Mouse (Mus musculus) hindbrain, embryonic 12.5 days (tissue): ENCODE measurements at regions not wholly inside any gene's neighbourhood (a gene's known extent, or its start where the extent isn't known, plus 50 kb on each side); places are given as distances from the start of the nearest gene placed in this dataset.

Source experiments
- ATAC-seq: fragments of 200-750 bp; cut with Nextera tagmentation; 2 replicates; pipeline ENCODE4 v1.8.0; 2017; ENCODE audit warnings: moderate TSS enrichment; ENCODE audit not compliant: low FRiP score
- H3K27ac ChIP-seq: fragments of 300-500 bp; sonication (generic); 2 replicates; pipeline ENCODE4 v1.5.1; 2016; ENCODE audit warnings: mild to moderate bottlenecking
- H3K27me3 ChIP-seq: fragments of 300-500 bp; sonication (generic); 2 replicates; pipeline ENCODE4 v1.6.1; 2016; ENCODE audit warnings: mild to moderate bottlenecking
- H3K36me3 ChIP-seq: fragments of 300-500 bp; sonication (generic); 2 replicates; pipeline ENCODE4 v1.6.1; 2016; ENCODE audit warnings: mild to moderate bottlenecking
- H3K4me1 ChIP-seq: fragments of 300-500 bp; sonication (generic); 2 replicates; pipeline ENCODE4 v1.6.1; 2016
- H3K4me2 ChIP-seq: fragments of 300-500 bp; sonication (generic); replicated peaks from 2 replicates; pipeline ENCODE4 v1.6.1; 2016; ENCODE audit warnings: mild to moderate bottlenecking
- H3K4me3 ChIP-seq: fragments of 300-500 bp; sonication (generic); 2 replicates; pipeline ENCODE4 v1.5.1; 2016; ENCODE audit warnings: mild to moderate bottlenecking
- H3K9ac ChIP-seq: fragments of 300-500 bp; sonication (generic); 2 replicates; pipeline ENCODE4 v1.6.1; 2016; ENCODE audit warnings: mild to moderate bottlenecking, moderate library complexity
- H3K9me3 ChIP-seq: fragments of 300-500 bp; sonication (generic); replicated peaks from 2 replicates; pipeline ENCODE4 v1.6.1; 2016; ENCODE audit warnings: mild to moderate bottlenecking
- WGBS: fragments of 180-500 bp; shearing (Covaris S2); methylation state at CpG from one replicate; pipeline ENCODE4 v1.1.7; 2016; 5-methylcytosine and 5-hydroxymethylcytosine counted together

DNA sequence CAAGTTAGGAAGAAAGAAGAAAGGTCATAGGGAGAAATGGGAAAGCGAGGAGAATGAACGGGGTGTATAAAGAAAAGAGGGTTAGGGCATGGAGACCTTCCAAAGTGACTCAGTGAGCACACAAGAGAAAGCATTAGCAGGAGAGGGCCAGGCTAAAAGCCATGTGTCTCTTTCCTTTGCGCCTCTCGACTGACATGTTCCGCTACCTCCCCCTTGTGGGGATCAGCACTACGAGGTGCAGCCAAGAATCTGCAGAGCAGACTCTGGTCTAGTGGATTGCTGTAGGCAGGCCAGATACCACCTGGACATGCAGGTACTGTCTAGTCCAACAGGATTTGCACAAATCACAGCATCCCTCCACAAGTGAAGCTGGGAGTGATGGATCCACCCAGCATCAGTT lies 54.0 kb downstream of the Kcna5 start:
- H3K4me3 ChIP-seq, result no peak overlapping the region
- H3K36me3 ChIP-seq, result no peaks in the 10 kb centered on the region
- H3K9ac ChIP-seq, result no peak overlapping the region
- 70% methylated on average over 6 of the region's 6 CpGs for WGBS
- no peak for ATAC-seq
- H3K4me2 ChIP-seq, result no peak overlapping the region
- H3K27me3 ChIP-seq, result no peaks in the 10 kb centered on the region
- H3K4me1 ChIP-seq, result peaks cover 4% of the 10 kb centered on the region; the same call in 1 of the 2 replicates
- H3K9me3 ChIP-seq, result no peaks in the 10 kb centered on the region
- no peak overlapping the region for H3K27ac ChIP-seq

DNA sequence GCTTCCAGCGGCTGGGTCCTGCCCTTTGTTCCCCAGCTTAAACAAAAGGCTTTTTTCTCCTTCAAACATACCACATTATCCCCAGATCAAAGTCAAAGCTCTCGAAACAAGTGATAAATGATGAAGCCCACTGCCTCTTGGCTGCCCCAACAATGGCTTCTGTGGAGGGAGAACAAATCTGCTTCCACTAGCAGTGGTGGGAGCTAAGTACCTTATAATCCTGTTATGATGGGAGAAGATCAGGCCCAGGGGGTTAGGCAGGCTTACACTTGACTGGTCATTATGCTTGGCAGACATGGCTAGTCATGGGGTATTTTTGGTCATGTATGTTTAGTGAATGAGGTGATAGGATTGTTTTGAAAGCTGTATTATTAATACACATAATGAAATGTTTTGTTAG lies 57.7 kb downstream of the Kcna5 start:
- ATAC-seq, result no peak

GRCm38 (mm10) chr6:126476758-126477157 lies 58.5 kb downstream of the Kcna5 start:
- Histone ChIP-seq H3K9me3 (no peaks in the 10 kb centered on the region), H3K9ac (no peak overlapping the region), H3K4me1 (peaks cover 4% of the 10 kb centered on the region; the same call in 1 of the 2 replicates), H3K27ac (no peak overlapping the region), H3K27me3 (no peaks in the 10 kb centered on the region), H3K4me2 (no peak overlapping the region), H3K36me3 (no peaks in the 10 kb centered on the region), H3K4me3 (no peak overlapping the region)
- ATAC-seq, result no peak
- WGBS, result 72% methylated on average over 1 of the region's 1 CpGs

More for the DNA sequence above, 57.7 kb downstream of the Kcna5 start:
- H3K4me3 ChIP-seq, result no peak overlapping the region
- no peak overlapping the region for H3K27ac ChIP-seq
- H3K4me1 ChIP-seq, result peaks cover 4% of the 10 kb centered on the region; the same call in 1 of the 2 replicates
- no peak overlapping the region for H3K4me2 ChIP-seq
- no peaks in the 10 kb centered on the region for H3K36me3 ChIP-seq
- 26% methylated on average over 2 of the region's 2 CpGs for WGBS
- H3K9me3 ChIP-seq, result no peaks in the 10 kb centered on the region
- H3K9ac ChIP-seq, result no peak overlapping the region
- H3K27me3 ChIP-seq, result no peaks in the 10 kb centered on the region

DNA sequence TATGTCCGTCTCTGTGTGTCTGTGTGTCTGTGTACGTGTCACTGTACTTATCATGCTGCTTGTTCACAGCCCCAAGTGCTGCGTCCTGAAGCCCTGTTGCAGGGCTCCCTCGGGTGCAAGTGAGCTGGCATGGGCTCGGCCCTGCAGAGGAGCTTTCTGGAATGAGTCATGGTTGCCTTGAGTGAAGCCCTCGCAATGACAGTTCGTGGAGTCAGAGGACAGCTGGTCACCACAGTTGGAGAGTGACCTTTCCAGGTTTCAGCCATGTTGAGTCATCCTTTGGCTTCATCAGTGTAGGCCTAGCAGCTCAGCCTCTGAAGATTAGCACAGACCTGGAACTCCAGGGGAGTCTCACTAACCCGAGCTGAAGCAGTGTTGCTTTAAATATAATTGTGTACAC lies 59.7 kb downstream of the Kcna5 start:
- ATAC-seq, result no peak
- Histone ChIP-seq H3K9ac (no peak overlapping the region), H3K4me2 (no peak overlapping the region), H3K27me3 (no peaks in the 10 kb centered on the region), H3K27ac (no peak overlapping the region), H3K4me3 (no peak overlapping the region), H3K9me3 (no peaks in the 10 kb centered on the region), H3K36me3 (no peaks in the 10 kb centered on the region), H3K4me1 (peaks cover 7% of the 10 kb centered on the region)
- 81% methylated on average over 8 of the region's 8 CpGs for WGBS

GRCm38 (mm10) chr6:126453751-126454150 lies 81.5 kb downstream of the Kcna5 start:
- Histone ChIP-seq H3K4me3 (no peak overlapping the region), H3K27ac (no peak overlapping the region), H3K36me3 (no peaks in the 10 kb centered on the region), H3K9me3 (no peaks in the 10 kb centered on the region), H3K4me2 (no peak overlapping the region), H3K27me3 (no peaks in the 10 kb centered on the region), H3K9ac (no peak overlapping the region), H3K4me1 (no peaks in the 10 kb centered on the region)
- WGBS, result 60% methylated on average over 1 of the region's 1 CpGs
- ATAC-seq, result no peak

DNA sequence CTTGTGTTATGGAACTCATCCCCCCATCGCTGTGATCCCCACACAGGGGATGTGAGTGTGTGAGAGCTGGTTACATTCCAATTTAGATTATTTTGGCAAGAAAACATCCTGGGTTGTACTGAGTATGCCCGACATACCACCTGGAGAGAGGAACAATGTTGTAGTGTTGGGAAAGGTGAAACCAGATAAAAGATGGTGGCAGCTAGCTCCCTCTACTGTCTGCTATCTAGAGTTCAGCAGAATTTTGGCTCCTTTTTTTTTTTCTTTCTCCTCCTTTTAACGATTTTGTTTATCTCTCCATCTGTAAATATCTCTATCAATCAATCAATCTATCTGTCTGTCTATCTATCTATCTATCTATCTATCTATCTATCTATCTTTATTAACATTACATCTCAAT lies 89.7 kb downstream of the Kcna5 start:
- Histone ChIP-seq H3K9ac (no peak overlapping the region), H3K4me2 (no peak overlapping the region), H3K9me3 (no peaks in the 10 kb centered on the region), H3K4me1 (no peaks in the 10 kb centered on the region), H3K4me3 (no peak overlapping the region), H3K27me3 (no peaks in the 10 kb centered on the region), H3K36me3 (no peaks in the 10 kb centered on the region), H3K27ac (no peak overlapping the region)
- ATAC-seq, result no peak
- WGBS, result 27% methylated on average over 3 of the region's 3 CpGs

DNA sequence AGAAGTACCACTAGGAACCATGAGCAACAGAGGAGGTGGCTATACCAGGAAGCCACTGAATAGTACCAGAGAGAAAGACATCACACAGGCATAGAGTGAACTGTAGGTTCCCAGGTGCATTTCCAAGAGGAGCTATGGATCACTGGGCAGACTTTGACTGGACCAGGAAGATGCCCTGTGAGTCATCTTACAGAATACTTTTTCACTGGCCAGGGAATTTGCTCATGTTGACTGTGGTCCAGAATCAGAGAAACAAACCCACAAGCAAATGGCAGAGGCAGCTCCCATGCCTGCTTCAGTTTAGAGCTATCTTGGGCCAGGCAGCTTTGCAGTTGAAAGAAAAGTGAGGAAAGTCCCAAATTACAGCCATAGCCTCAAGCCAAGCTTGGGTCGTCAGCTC lies 95.0 kb downstream of the Kcna5 start:
- no peaks in the 10 kb centered on the region for H3K27me3 ChIP-seq
- H3K36me3 ChIP-seq, result no peaks in the 10 kb centered on the region
- H3K9ac ChIP-seq, result no peak overlapping the region
- no peak overlapping the region for H3K4me2 ChIP-seq
- H3K4me1 ChIP-seq, result no peaks in the 10 kb centered on the region
- no peak overlapping the region for H3K27ac ChIP-seq
- no peak overlapping the region for H3K4me3 ChIP-seq
- ATAC-seq, result no peak
- WGBS, result 64% methylated on average over 1 of the region's 1 CpGs
- H3K9me3 ChIP-seq, result no peaks in the 10 kb centered on the region

GRCm38 (mm10) chr6:126437976-126438736 lies 97.1 kb downstream of the Kcna5 start:
- Histone ChIP-seq H3K4me3 (no peak overlapping the region), H3K27me3 (no peaks in the 10 kb centered on the region), H3K4me1 (no peaks in the 10 kb centered on the region), H3K9me3 (no peaks in the 10 kb centered on the region), H3K27ac (no peak overlapping the region), H3K4me2 (no peak overlapping the region), H3K36me3 (no peaks in the 10 kb centered on the region), H3K9ac (no peak overlapping the region)
- 70% methylated on average over 1 of the region's 1 CpGs for WGBS
- ATAC-seq, result no peak

GRCm38 (mm10) chr6:126427208-126427607 lies 108.0 kb downstream of the Kcna5 start:
- H3K27me3 ChIP-seq, result no peaks in the 10 kb centered on the region
- H3K9ac ChIP-seq, result no peak overlapping the region
- H3K4me3 ChIP-seq, result no peak overlapping the region
- H3K27ac ChIP-seq, result no peak overlapping the region
- no peak overlapping the region for H3K4me2 ChIP-seq
- no peaks in the 10 kb centered on the region for H3K36me3 ChIP-seq
- no peaks in the 10 kb centered on the region for H3K4me1 ChIP-seq
- H3K9me3 ChIP-seq, result no peaks in the 10 kb centered on the region
- no peak for ATAC-seq

- Histone ChIP-seq H3K36me3 (no peaks in the 10 kb centered on the region), H3K4me2 (no peak overlapping the region), H3K9ac (no peak overlapping the region), H3K27ac (no peak overlapping the region), H3K9me3 (no peaks in the 10 kb centered on the region), H3K27me3 (no peaks in the 10 kb centered on the region), H3K4me3 (no peak overlapping the region), H3K4me1 (no peaks in the 10 kb centered on the region)
- 52% methylated on average over 3 of the region's 3 CpGs for WGBS
- no peak for ATAC-seq
Measured at GRCm38 (mm10) chr6:126405736-126406135, 129.5 kb downstream of the Kcna5 start.

- H3K4me3 ChIP-seq, result no peak overlapping the region
- H3K9ac ChIP-seq, result no peak overlapping the region
- H3K9me3 ChIP-seq, result no peaks in the 10 kb centered on the region
- ATAC-seq, result no peak
- no peak overlapping the region for H3K27ac ChIP-seq
- no peaks in the 10 kb centered on the region for H3K36me3 ChIP-seq
- no peaks in the 10 kb centered on the region for H3K4me1 ChIP-seq
- no peak overlapping the region for H3K4me2 ChIP-seq
- WGBS, result 82% methylated on average over 12 of the region's 12 CpGs
- no peaks in the 10 kb centered on the region for H3K27me3 ChIP-seq
Measured at GRCm38 (mm10) chr6:126404331-126405070, 130.7 kb downstream of the Kcna5 start.

DNA sequence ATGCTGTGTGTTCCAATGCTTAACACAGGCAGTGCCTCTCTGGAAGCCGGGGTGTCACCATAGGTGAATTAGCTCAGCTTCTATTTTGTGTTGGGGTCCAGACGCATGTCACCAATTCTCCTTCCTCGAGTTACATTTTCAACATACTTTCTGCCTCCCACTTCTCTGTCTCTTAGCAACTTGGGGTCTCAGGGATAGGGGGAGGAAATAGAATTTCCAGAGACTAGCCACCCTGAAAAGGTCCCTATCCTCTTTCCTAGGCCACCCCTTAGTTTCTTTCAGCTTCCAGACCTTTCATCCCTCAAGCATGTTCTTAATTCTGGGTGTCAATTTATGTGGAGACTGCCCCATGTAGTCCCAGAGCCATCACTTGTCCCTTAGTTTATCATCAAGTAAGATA lies 135.6 kb downstream of the Kcna5 start:
- Histone ChIP-seq H3K27me3 (no peaks in the 10 kb centered on the region), H3K9me3 (no peaks in the 10 kb centered on the region), H3K4me1 (no peaks in the 10 kb centered on the region), H3K9ac (no peak overlapping the region), H3K4me3 (no peak overlapping the region), H3K36me3 (no peaks in the 10 kb centered on the region), H3K4me2 (no peak overlapping the region), H3K27ac (no peak overlapping the region)
- no peak for ATAC-seq
- 67% methylated on average over 3 of the region's 3 CpGs for WGBS

GRCm38 (mm10) chr6:126398641-126399040 lies 136.6 kb downstream of the Kcna5 start:
- Histone ChIP-seq H3K9ac (no peak overlapping the region), H3K4me1 (no peaks in the 10 kb centered on the region), H3K27ac (no peak overlapping the region), H3K36me3 (no peaks in the 10 kb centered on the region), H3K27me3 (no peaks in the 10 kb centered on the region), H3K4me2 (no peak overlapping the region), H3K9me3 (no peaks in the 10 kb centered on the region), H3K4me3 (no peak overlapping the region)
- ATAC-seq, result no peak
- WGBS, result 37% methylated on average over 2 of the region's 2 CpGs
